Mouse (Mus musculus) forebrain, embryonic 12.5 days (tissue): ENCODE measurements around the gene Sox1. TPM values are rescaled to one million over a fixed set of nuclear protein-coding genes. Genes with fewer than 3 reads are reported as not detected.

ENCODE experiments used
- ATAC-seq: fragments of 200-750 bp; cut with Nextera tagmentation; 2 replicates; pipeline ENCODE4 v1.8.0; 2017; ENCODE audit warnings: moderate TSS enrichment; ENCODE audit not compliant: low FRiP score
- H3K27ac ChIP-seq: fragments of 300-500 bp; sonication (generic); 2 replicates; pipeline ENCODE4 v1.5.1; 2016; ENCODE audit warnings: mild to moderate bottlenecking
- H3K27me3 ChIP-seq: fragments of 300-500 bp; sonication (generic); 2 replicates; pipeline ENCODE4 v1.6.1; 2016; ENCODE audit warnings: mild to moderate bottlenecking
- H3K36me3 ChIP-seq: fragments of 300-500 bp; sonication (generic); replicated peaks from 2 replicates; pipeline ENCODE4 v1.6.1; 2016; ENCODE audit warnings: mild to moderate bottlenecking
- H3K4me1 ChIP-seq: fragments of 300-500 bp; sonication (generic); 2 replicates; pipeline ENCODE4 v1.6.1; 2016
- H3K4me2 ChIP-seq: fragments of 300-500 bp; sonication (generic); 2 replicates; pipeline ENCODE4 v1.6.1; 2016; ENCODE audit warnings: mild to moderate bottlenecking, moderate library complexity
- H3K4me3 ChIP-seq: fragments of 300-500 bp; sonication (generic); replicated peaks from 2 replicates; pipeline ENCODE4 v1.5.1; 2016; ENCODE audit warnings: mild to moderate bottlenecking
- H3K9ac ChIP-seq: fragments of 300-500 bp; sonication (generic); 2 replicates; pipeline ENCODE4 v1.6.1; 2016; ENCODE audit warnings: mild to moderate bottlenecking
- H3K9me3 ChIP-seq: fragments of 300-500 bp; sonication (generic); 2 replicates; pipeline ENCODE4 v1.6.1; 2016
- WGBS: fragments of 180-500 bp; shearing (Covaris S2); methylation state at CpG from one replicate; pipeline ENCODE4 v1.1.7; 2016; 5-methylcytosine and 5-hydroxymethylcytosine counted together
- polyA plus RNA-seq: library from polyadenylated mRNA; unstranded; fragments of >200 nt; fragmentation: Nextera tagmentation; extraction: Ambion mirVana; gene quantifications from 2 replicates; pipeline ENCODE4 v1.2.1, GENCODE M21; 2016

Gene Sox1
- polyA plus RNA-seq, 1 experiment from 2014 or later = 9.6 TPM

DNA sequence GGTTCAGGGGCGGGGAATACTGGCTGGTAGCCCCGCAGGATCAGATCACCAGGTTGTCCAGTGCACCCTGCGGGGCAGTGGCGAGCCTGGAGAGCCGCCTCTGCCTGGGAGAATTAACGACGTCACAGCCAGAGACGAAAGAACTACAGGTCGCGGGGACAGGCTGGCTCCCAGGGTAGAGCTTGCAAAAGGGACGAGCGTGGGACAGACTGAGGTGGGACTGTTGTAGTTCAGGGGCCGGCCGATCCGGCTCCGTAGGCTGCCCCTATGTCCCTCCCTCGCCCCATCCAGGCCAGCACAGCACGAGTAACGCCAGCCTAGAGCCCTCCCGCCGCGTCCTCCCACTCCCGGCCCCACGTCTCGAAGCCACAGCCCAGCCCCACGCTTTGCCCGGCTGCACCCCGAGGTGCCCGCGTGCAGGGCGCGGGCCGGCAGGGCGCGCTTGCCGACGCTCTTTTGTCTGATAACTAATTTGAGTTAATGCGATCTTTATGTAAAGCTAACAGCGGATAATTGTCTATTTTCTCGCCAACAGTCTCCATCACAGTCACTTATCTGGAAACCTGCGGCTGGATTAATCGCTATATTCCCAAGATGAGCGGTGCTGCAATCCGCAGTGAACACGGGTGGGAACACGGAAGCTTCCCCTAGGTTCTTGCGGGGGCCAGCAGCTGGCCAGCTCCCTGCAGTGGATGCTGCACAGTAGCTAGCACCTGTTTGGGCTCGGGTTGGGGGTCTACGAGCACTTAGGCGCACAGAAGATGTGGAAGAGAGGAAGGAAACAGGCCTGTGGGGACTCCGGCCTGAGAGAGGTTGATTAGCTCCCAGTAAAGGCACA is 36.0 kb downstream of the Sox1 start:
- Histone ChIP-seq H3K27me3 (peaks cover 68% of the 10 kb centered on the region), H3K4me1 (peaks cover 84% of the 10 kb centered on the region), H3K4me3 (peak overlapping the region; percentile 39), H3K9me3 (no peaks in the 10 kb centered on the region), H3K9ac (peak overlapping the region; percentile 63), H3K27ac (peak overlapping the region; percentile 96), H3K4me2 (peak overlapping the region; percentile 71), H3K36me3 (peaks cover 3% of the 10 kb centered on the region)
- WGBS = under 1% methylated on average over 51 of the region's 51 CpGs
- ATAC-seq = peak; percentile 49

- H3K27ac ChIP-seq = peak overlapping the region; percentile 96
- H3K4me1 ChIP-seq = peaks cover 84% of the 10 kb centered on the region
- peak overlapping the region; percentile 63 for H3K9ac ChIP-seq
- 41% methylated on average over 6 of the region's 6 CpGs for WGBS
- H3K9me3 ChIP-seq = no peaks in the 10 kb centered on the region
- H3K4me3 ChIP-seq = peak overlapping the region; percentile 39
- H3K4me2 ChIP-seq = peak overlapping the region; percentile 71
- no peak for ATAC-seq
- H3K36me3 ChIP-seq = no peaks in the 10 kb centered on the region
- peaks cover 63% of the 10 kb centered on the region for H3K27me3 ChIP-seq
Measured at GRCm38 (mm10) chr8:12431738-12432055, 36.6 kb downstream of the Sox1 start.

DNA sequence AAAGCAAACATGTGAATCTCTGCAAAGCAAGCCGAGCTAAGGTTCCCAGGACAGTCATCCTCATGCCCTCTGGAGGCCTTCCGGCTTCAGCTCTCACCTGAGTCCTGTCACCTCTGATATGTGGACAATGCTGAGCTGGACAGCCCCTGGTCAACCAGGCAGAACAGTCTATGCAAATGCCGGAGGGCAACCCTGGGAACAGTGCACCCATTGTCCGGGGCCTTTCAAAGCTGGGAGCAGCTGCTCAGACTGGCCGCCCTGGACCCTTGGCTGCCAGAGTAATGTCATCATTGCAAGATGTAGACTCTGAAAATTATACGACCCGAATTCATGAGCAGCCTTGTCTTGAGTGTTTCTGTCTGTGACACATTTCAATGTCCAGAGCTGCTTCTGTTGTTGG is 37.5 kb downstream of the Sox1 start:
- Histone ChIP-seq H3K36me3 (no peaks in the 10 kb centered on the region), H3K9me3 (no peaks in the 10 kb centered on the region), H3K4me1 (peaks cover 77% of the 10 kb centered on the region), H3K4me3 (no peak overlapping the region), H3K27me3 (peaks cover 58% of the 10 kb centered on the region), H3K9ac (no peak overlapping the region), H3K4me2 (peak overlapping the region; percentile 6), H3K27ac (peak overlapping the region; percentile 96)
- peak; percentile 33 for ATAC-seq
- WGBS = 13% methylated on average over 7 of the region's 7 CpGs

DNA sequence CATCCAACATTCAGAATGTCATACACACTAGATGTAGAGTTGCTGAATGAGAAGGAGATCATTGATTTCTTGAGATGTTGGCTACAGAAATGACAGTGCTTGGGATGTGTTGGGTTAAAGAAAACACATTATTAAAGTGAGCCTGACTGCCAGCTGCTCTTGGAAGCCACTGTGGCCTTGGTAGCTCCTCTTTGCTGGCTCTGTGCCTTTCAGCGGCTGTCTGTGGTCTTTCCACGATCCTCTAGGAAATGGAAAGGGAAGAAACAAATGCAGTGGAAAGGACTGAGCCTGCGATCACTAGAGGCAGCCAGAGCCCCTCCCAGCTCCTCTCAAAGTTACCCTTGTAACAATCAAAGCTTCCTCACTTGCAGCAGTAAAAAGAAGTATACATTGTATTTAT is 39.7 kb downstream of the Sox1 start:
- H3K9me3 ChIP-seq = no peaks in the 10 kb centered on the region
- peaks cover 44% of the 10 kb centered on the region; the same call in 1 of the 2 replicates for H3K27me3 ChIP-seq
- ATAC-seq = no peak
- H3K27ac ChIP-seq = peak overlapping the region; percentile 50; the same call in 1 of the 2 replicates
- WGBS = 62% methylated on average over 3 of the region's 3 CpGs
- peaks cover 58% of the 10 kb centered on the region for H3K4me1 ChIP-seq
- H3K4me2 ChIP-seq = no peak overlapping the region
- no peak overlapping the region for H3K9ac ChIP-seq
- no peak overlapping the region for H3K4me3 ChIP-seq
- H3K36me3 ChIP-seq = no peaks in the 10 kb centered on the region

DNA sequence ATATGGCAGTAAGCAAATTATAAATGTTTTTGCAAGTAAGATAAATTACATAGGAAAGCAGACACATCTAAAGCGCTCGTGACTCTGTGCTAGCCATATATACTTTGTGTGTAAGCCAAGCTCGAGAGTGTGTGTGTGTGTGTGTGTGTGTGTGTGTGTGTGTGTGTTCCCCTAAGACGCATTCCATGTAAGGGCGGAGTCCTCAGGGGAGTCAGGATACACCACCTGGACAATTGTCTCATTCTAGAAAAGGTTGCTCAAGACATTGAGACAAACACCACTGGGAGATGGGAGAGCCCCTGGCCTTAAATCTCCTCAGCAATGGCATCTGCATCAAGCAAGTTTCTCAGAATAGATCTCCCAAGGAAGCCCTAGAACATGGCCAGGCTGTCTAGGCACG is 42.9 kb downstream of the Sox1 start:
- peaks cover 26% of the 10 kb centered on the region for H3K4me1 ChIP-seq
- H3K4me3 ChIP-seq = no peak overlapping the region
- 90% methylated on average over 6 of the region's 6 CpGs for WGBS
- no peak overlapping the region for H3K27ac ChIP-seq
- peaks cover 17% of the 10 kb centered on the region; the same call in 1 of the 2 replicates for H3K27me3 ChIP-seq
- no peak overlapping the region for H3K4me2 ChIP-seq
- no peaks in the 10 kb centered on the region for H3K36me3 ChIP-seq
- H3K9me3 ChIP-seq = no peaks in the 10 kb centered on the region
- H3K9ac ChIP-seq = no peak overlapping the region
- no peak for ATAC-seq

- ATAC-seq = peak; percentile 79
- no peak overlapping the region for H3K4me3 ChIP-seq
- no peaks in the 10 kb centered on the region for H3K36me3 ChIP-seq
- H3K4me2 ChIP-seq = no peak overlapping the region
- H3K4me1 ChIP-seq = peaks cover 16% of the 10 kb centered on the region; the same call in 1 of the 2 replicates
- no peak overlapping the region for H3K9ac ChIP-seq
- WGBS = 37% methylated on average over 4 of the region's 4 CpGs
- H3K9me3 ChIP-seq = no peaks in the 10 kb centered on the region
- peaks cover 6% of the 10 kb centered on the region; the same call in 1 of the 2 replicates for H3K27me3 ChIP-seq
- H3K27ac ChIP-seq = 0 out of 2 replicates have a peak overlapping the region, but pooled peaks have one; percentile 0
Measured at GRCm38 (mm10) chr8:12439044-12439443, 43.9 kb downstream of the Sox1 start.

DNA sequence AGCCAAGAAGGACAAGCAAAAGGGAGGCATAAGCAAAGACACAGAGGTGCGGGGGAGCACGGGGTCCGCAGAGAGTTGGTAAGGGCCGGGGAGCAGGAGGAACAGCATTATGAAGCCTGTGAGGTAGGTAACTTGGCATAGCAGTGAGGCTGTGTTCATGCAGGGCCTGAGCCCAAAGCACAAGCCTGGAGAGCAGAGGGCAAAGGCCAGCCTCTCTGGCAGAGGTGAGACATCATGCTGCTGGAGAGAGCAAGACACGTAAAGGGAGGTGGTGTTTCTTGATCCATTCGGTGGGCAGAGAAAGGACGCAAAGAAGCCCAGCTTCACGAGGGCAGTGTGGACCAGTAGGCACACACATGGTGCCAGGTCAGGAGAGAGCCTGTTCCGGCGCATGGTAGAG is 44.8 kb downstream of the Sox1 start:
- 0 out of 2 replicates have a peak overlapping the region, but pooled peaks have one; percentile 0 for H3K27ac ChIP-seq

DNA sequence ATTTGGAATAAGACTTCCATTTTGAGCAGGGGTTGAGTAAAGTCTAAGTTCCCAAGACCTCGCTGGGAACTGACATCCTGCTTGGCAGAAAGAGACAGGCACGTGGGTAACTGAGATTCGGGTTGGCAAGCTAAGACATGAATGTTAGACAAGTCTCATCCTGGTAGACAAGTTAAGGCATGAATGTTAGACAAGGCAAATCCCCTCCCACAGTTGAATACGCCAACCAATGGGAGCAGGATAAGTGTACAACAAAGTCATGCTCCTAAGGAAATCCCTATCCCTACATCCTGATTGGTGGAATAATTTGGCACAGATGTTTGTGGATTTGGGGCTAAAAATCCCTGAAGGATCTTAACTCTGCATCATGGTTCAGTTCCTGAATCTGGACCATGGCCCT is 45.9 kb downstream of the Sox1 start:
- Histone ChIP-seq H3K9me3 (no peaks in the 10 kb centered on the region), H3K9ac (no peak overlapping the region), H3K4me3 (no peak overlapping the region), H3K27ac (no peak overlapping the region), H3K36me3 (no peaks in the 10 kb centered on the region), H3K4me2 (no peak overlapping the region), H3K27me3 (peaks cover 20% of the 10 kb centered on the region), H3K4me1 (peaks cover 9% of the 10 kb centered on the region)
- no peak for ATAC-seq
- 93% methylated on average over 4 of the region's 4 CpGs for WGBS

More for the DNA sequence above, 44.8 kb downstream of the Sox1 start:
- Histone ChIP-seq H3K4me3 (no peak overlapping the region), H3K36me3 (no peaks in the 10 kb centered on the region), H3K9ac (no peak overlapping the region), H3K9me3 (no peaks in the 10 kb centered on the region), H3K4me1 (peaks cover 8% of the 10 kb centered on the region; the same call in 1 of the 2 replicates), H3K27me3 (peaks cover 9% of the 10 kb centered on the region; the same call in 1 of the 2 replicates), H3K4me2 (no peak overlapping the region)
- 96% methylated on average over 10 of the region's 10 CpGs for WGBS
- ATAC-seq = no peak

GRCm38 (mm10) chr8:12445258-12445657 is 50.2 kb downstream of the Sox1 start:
- ATAC-seq = no peak
- 78% methylated on average over 2 of the region's 2 CpGs for WGBS
- peaks cover 36% of the 10 kb centered on the region for H3K27me3 ChIP-seq
- no peak overlapping the region for H3K9ac ChIP-seq
- peaks cover 14% of the 10 kb centered on the region for H3K4me1 ChIP-seq
- H3K36me3 ChIP-seq = no peaks in the 10 kb centered on the region
- H3K4me3 ChIP-seq = no peak overlapping the region
- H3K4me2 ChIP-seq = 0 out of 2 replicates have a peak overlapping the region, but pooled peaks have one; percentile 47
- H3K9me3 ChIP-seq = no peaks in the 10 kb centered on the region
- no peak overlapping the region for H3K27ac ChIP-seq

- ATAC-seq = peak; percentile 78
- Histone ChIP-seq H3K27me3 (peaks cover 36% of the 10 kb centered on the region), H3K9me3 (no peaks in the 10 kb centered on the region), H3K4me2 (peak overlapping the region; percentile 47), H3K36me3 (no peaks in the 10 kb centered on the region), H3K27ac (peak overlapping the region; percentile 36), H3K9ac (peak overlapping the region; percentile 29), H3K4me3 (peak overlapping the region; percentile 19), H3K4me1 (peaks cover 14% of the 10 kb centered on the region)
- WGBS = 4% methylated on average over 26 of the region's 26 CpGs
Measured at GRCm38 (mm10) chr8:12445926-12446680, 51.0 kb downstream of the Sox1 start.
